Mouse (Mus musculus) retina, postnatal 7 days (tissue): Measurements from ENCODE around the gene Zfp819.

Experiments
- DNase-seq: peaks from one replicate; pipeline ENCODE4 v3.0.0-alpha.2; 2012; ENCODE audit warnings: low read depth, low spot score

The Zfp819 gene

GRCm38 (mm10) chr7:43606896-43607742 is at the start of gene Zfp819:
Gene Zfp819, plus strand, starts transcription at chr7:43607169.
- peak; percentile 44 for DNase-seq

- peak; percentile 84 for DNase-seq
Observed at GRCm38 (mm10) chr7:43562006-43562633, 44.8 kb upstream of the Zfp819 start, which contains the start of gene Zfp658. Gene Zfp658, plus strand, starts transcription at chr7:43562256.

- peak; percentile 30 for DNase-seq
Observed at GRCm38 (mm10) chr7:43562651-43563070, 44.3 kb upstream of the Zfp819 start.

GRCm38 (mm10) chr7:43563300-43563699 is 43.7 kb upstream of the Zfp819 start:
- DNase-seq, result no peak

- no peak for DNase-seq
Observed at GRCm38 (mm10) chr7:43571216-43571615, 35.8 kb upstream of the Zfp819 start.

GRCm38 (mm10) chr7:43579440-43580171 is 27.4 kb upstream of the Zfp819 start, which contains the start of gene Zfp719:
Gene Zfp719, plus strand, starts transcription at chr7:43579610.
- peak; percentile 89 for DNase-seq

- no peak for DNase-seq
Observed at GRCm38 (mm10) chr7:43580526-43580925, 26.4 kb upstream of the Zfp819 start.

GRCm38 (mm10) chr7:43584790-43585189 is 22.2 kb upstream of the Zfp819 start:
- DNase-seq, result no peak

GRCm38 (mm10) chr7:43601884-43602283 is 5.1 kb upstream of the Zfp819 start:
- no peak for DNase-seq

- DNase-seq, result no peak
Observed at GRCm38 (mm10) chr7:43607743-43608287, 846 bp downstream of the Zfp819 start.

- DNase-seq, result no peak
Observed at GRCm38 (mm10) chr7:43608316-43608824, 1.4 kb downstream of the Zfp819 start.

GRCm38 (mm10) chr7:43613816-43614551 is 7.0 kb downstream of the Zfp819 start:
- DNase-seq, result no peak

- no peak for DNase-seq
Observed at GRCm38 (mm10) chr7:43622927-43623326, 16.0 kb downstream of the Zfp819 start.

- DNase-seq, result no peak
Observed at GRCm38 (mm10) chr7:43623819-43624218, 16.9 kb downstream of the Zfp819 start.

- DNase-seq, result no peak
Observed at GRCm38 (mm10) chr7:43625065-43625464, 18.1 kb downstream of the Zfp819 start.

- DNase-seq, result no peak
Observed at GRCm38 (mm10) chr7:43625794-43626422, 18.9 kb downstream of the Zfp819 start.

- no peak for DNase-seq
Observed at GRCm38 (mm10) chr7:43633940-43634339, 27.0 kb downstream of the Zfp819 start.

GRCm38 (mm10) chr7:43634500-43634899 is 27.5 kb downstream of the Zfp819 start, which contains the start of gene Ceacam18:
Gene Ceacam18, plus strand, starts transcription at chr7:43634707.
- DNase-seq, result no peak

- no peak for DNase-seq
Observed at GRCm38 (mm10) chr7:43636194-43636593, 29.2 kb downstream of the Zfp819 start.

- DNase-seq, result no peak
Observed at GRCm38 (mm10) chr7:43637118-43637517, 30.1 kb downstream of the Zfp819 start.
